Mouse (Mus musculus) heart, postnatal 0 days (tissue): ENCODE measurements around the gene Haghl. TPM values are rescaled to one million over a fixed set of nuclear protein-coding genes. Genes with fewer than 3 reads are reported as not detected.

Source experiments
- ATAC-seq: fragments of 200-750 bp; cut with Nextera tagmentation; 2 replicates; pipeline ENCODE4 v1.8.0; 2017; ENCODE audit warnings: low read depth, moderate number of reproducible peaks, moderate library complexity; ENCODE audit not compliant: insufficient read depth
- DNase-seq: peaks from one replicate; pipeline ENCODE4 v3.0.0-alpha.2; 2016; ENCODE audit warnings: low spot score
- H3K27ac ChIP-seq: fragments of 300-500 bp; sonication (generic); 2 replicates; pipeline ENCODE4 v1.5.1; 2014; ENCODE audit warnings: low read depth, mild to moderate bottlenecking
- H3K27me3 ChIP-seq: fragments of 300-500 bp; sonication (generic); 2 replicates; pipeline ENCODE4 v1.6.1; 2014; ENCODE audit warnings: low read length, mixed read lengths; ENCODE audit not compliant: control insufficient read depth, insufficient read depth
- H3K36me3 ChIP-seq: fragments of 300-500 bp; sonication (generic); replicated peaks from 2 replicates; pipeline ENCODE4 v1.6.1; 2014; ENCODE audit warnings: low read length, mixed read lengths; ENCODE audit not compliant: control insufficient read depth, insufficient read depth
- H3K4me1 ChIP-seq: fragments of 300-500 bp; sonication (generic); 2 replicates; pipeline ENCODE4 v1.6.1; 2014; ENCODE audit warnings: antibody characterized with exemption; ENCODE audit not compliant: control insufficient read depth, insufficient read depth
- H3K4me2 ChIP-seq: fragments of 300-500 bp; sonication (generic); 2 replicates; pipeline ENCODE4 v1.6.1; 2014; ENCODE audit warnings: low read depth, mild to moderate bottlenecking, low read length, moderate library complexity
- H3K4me3 ChIP-seq: fragments of 300-500 bp; sonication (generic); 2 replicates; pipeline ENCODE4 v1.5.1; 2014; ENCODE audit warnings: low read depth, low read length
- H3K9ac ChIP-seq: fragments of 300-500 bp; sonication (generic); replicated peaks from 2 replicates; pipeline ENCODE4 v1.6.1; 2014; ENCODE audit warnings: low read depth, low read length, mixed read lengths
- H3K9me3 ChIP-seq: fragments of 300-500 bp; sonication (generic); replicated peaks from 2 replicates; pipeline ENCODE4 v1.6.1; 2016; ENCODE audit warnings: low read length; ENCODE audit not compliant: control insufficient read depth
- CTCF ChIP-seq: IDR thresholded peaks from 2 replicates; pipeline ENCODE4 v1.5.1; 2016; ENCODE audit warnings: antibody characterized with exemption, control low read depth, low read depth
- EP300 ChIP-seq: IDR thresholded peaks from 2 replicates; pipeline ENCODE4 v1.6.1; 2016; ENCODE audit warnings: antibody characterized with exemption, low read depth
- WGBS: fragments of 180-500 bp; shearing (Covaris S2); extraction: QIAGEN DNeasy Blood & Tissue Kit; methylation state at CpG from one replicate; pipeline ENCODE4 v1.1.7; 2014; 5-methylcytosine and 5-hydroxymethylcytosine counted together
- polyA plus RNA-seq: library from polyadenylated mRNA; unstranded; fragments of >200 nt; fragmentation: Nextera tagmentation; extraction: Ambion mirVana; gene quantifications from 2 replicates; pipeline ENCODE4 v1.2.1, GENCODE M21; 2015
- total RNA-seq: library from RNA; depleted of rRNA; stranded (reverse); fragments of >200 nt; gene quantifications from 2 replicates; pipeline ENCODE4 v1.2.3, GENCODE M21; 2014; ENCODE audit warnings: low replicate concordance; rRNA removed

Haghl gene
- total RNA-seq (50.3 and 59.4 TPM in 2 replicates), polyA plus RNA-seq (46.1 and 47.7 TPM in 2 replicates)

GRCm38 (mm10) chr17:25785281-25785745 lies at the start of gene Haghl:
Gene Haghl (minus strand): TSS chr17:25785673.
- Histone ChIP-seq H3K27ac (peak within 1 kb of the TSS; percentile 61; the same call in 1 of the 2 replicates), H3K4me1 (peaks cover 10% of the 10 kb centered on the region), H3K9me3 (no peaks in the 10 kb centered on the region), H3K9ac (peak within 1 kb of the TSS; percentile 55), H3K36me3 (peaks cover 42% of the 10 kb centered on the region), H3K4me3 (peak within 1 kb of the TSS; percentile 71), H3K27me3 (no peaks in the 10 kb centered on the region), H3K4me2 (peak within 1 kb of the TSS; percentile 84)
- WGBS = under 1% methylated on average over 23 of the region's 23 CpGs
- ATAC-seq (peak; percentile 84), DNase-seq (peak; percentile 95)
- TF ChIP-seq EP300 (no peak), CTCF (no peak)

GRCm38 (mm10) chr17:25834595-25835222 lies 49.2 kb upstream of the Haghl start:
- WGBS = 76% methylated on average over 12 of the region's 12 CpGs
- no peak for DNase-seq
- peak overlapping the region; percentile 77 for H3K4me3 ChIP-seq
- no peak for ATAC-seq
- H3K27ac ChIP-seq = peak overlapping the region; percentile 99
- peak overlapping the region; percentile 95 for H3K4me2 ChIP-seq
- H3K4me1 ChIP-seq = peaks cover 45% of the 10 kb centered on the region
- H3K27me3 ChIP-seq = no peaks in the 10 kb centered on the region
- TF ChIP-seq CTCF = no peak
- no peak for TF ChIP-seq EP300
- H3K9ac ChIP-seq = peak overlapping the region; percentile 79
- H3K36me3 ChIP-seq = peaks cover 35% of the 10 kb centered on the region
- no peaks in the 10 kb centered on the region for H3K9me3 ChIP-seq

- ATAC-seq = no peak
- DNase-seq = no peak
- 6% methylated on average over 6 of the region's 6 CpGs for WGBS
- TF ChIP-seq EP300 (no peak), CTCF (no peak)
- Histone ChIP-seq H3K4me1 (peaks cover 51% of the 10 kb centered on the region), H3K9ac (peak overlapping the region; percentile 79), H3K27ac (peak overlapping the region; percentile 99), H3K4me3 (peak overlapping the region; percentile 77), H3K27me3 (no peaks in the 10 kb centered on the region), H3K4me2 (peak overlapping the region; percentile 95), H3K9me3 (no peaks in the 10 kb centered on the region), H3K36me3 (peaks cover 29% of the 10 kb centered on the region)
These were observed 48.6 kb upstream of the Haghl start for GRCm38 (mm10) chr17:25833961-25834594.

- peak; percentile 78 for ATAC-seq
- DNase-seq = peak; percentile 96
- H3K27me3 ChIP-seq = no peaks in the 10 kb centered on the region
- no peaks in the 10 kb centered on the region for H3K9me3 ChIP-seq
- peaks cover 22% of the 10 kb centered on the region for H3K36me3 ChIP-seq
- WGBS = under 1% methylated on average over 24 of the region's 24 CpGs
- TF ChIP-seq CTCF (no peak), EP300 (peak; percentile 15; the same call in 1 of the 2 replicates)
- peak within 1 kb of the TSS; percentile 99 for H3K27ac ChIP-seq
- peak within 1 kb of the TSS; percentile 95 for H3K4me2 ChIP-seq
- H3K9ac ChIP-seq = peak within 1 kb of the TSS; percentile 79
- H3K4me1 ChIP-seq = peaks cover 55% of the 10 kb centered on the region
- peak within 1 kb of the TSS; percentile 77 for H3K4me3 ChIP-seq
These were observed 47.8 kb upstream of the Haghl start, which contains the start of gene Stub1 for GRCm38 (mm10) chr17:25833291-25833663. Gene Stub1 (minus strand): TSS chr17:25833404.

GRCm38 (mm10) chr17:25832436-25833290 lies 47.2 kb upstream of the Haghl start:
- ATAC-seq (peak; percentile 92), DNase-seq (peak; percentile 99)
- H3K4me3 ChIP-seq = peak overlapping the region; percentile 77
- no peaks in the 10 kb centered on the region for H3K27me3 ChIP-seq
- under 1% methylated on average over 72 of the region's 77 CpGs for WGBS
- H3K9me3 ChIP-seq = no peaks in the 10 kb centered on the region
- H3K4me1 ChIP-seq = peaks cover 57% of the 10 kb centered on the region
- H3K36me3 ChIP-seq = peaks cover 17% of the 10 kb centered on the region
- peak overlapping the region; percentile 95 for H3K4me2 ChIP-seq
- no peak for TF ChIP-seq CTCF
- TF ChIP-seq EP300 = peak; percentile 85
- H3K9ac ChIP-seq = peak overlapping the region; percentile 79
- peak overlapping the region; percentile 99 for H3K27ac ChIP-seq
